Mouse (Mus musculus) bone marrow macrophage, adult 2 months (primary cell): ENCODE results near the gene Grm4. TPM values are rescaled to one million over a fixed set of nuclear protein-coding genes. Genes with fewer than 3 reads are reported as not detected.

Experiments
- H3K27ac ChIP-seq: 2 replicates; pipeline ENCODE4 v1.5.1; 2012; ENCODE audit warnings: low read depth, low read length; ENCODE audit not compliant: insufficient read depth
- H3K4me1 ChIP-seq: 2 replicates; pipeline ENCODE4 v1.6.1; 2012; ENCODE audit warnings: low read length; ENCODE audit not compliant: control insufficient read depth, insufficient read depth
- H3K4me3 ChIP-seq: 2 replicates; pipeline ENCODE4 v1.5.1; 2012; ENCODE audit warnings: mild to moderate bottlenecking, low read length, moderate library complexity; ENCODE audit not compliant: insufficient read depth
- CTCF ChIP-seq: IDR thresholded peaks from 2 replicates; pipeline ENCODE4 v1.5.1; 2012; ENCODE audit warnings: low read depth, mild to moderate bottlenecking, low read length, moderate library complexity
- POLR2A ChIP-seq: IDR thresholded peaks from 2 replicates; pipeline ENCODE4 v1.6.1; 2012; ENCODE audit warnings: mild to moderate bottlenecking, low read depth, low read length, borderline replicate concordance
- polyA plus RNA-seq: library from polyadenylated mRNA; stranded (reverse); fragments of >200 nt; gene quantifications from 2 replicates; pipeline ENCODE4 v1.2.4, GENCODE M21; 2012; ENCODE audit not compliant: missing spikeins, insufficient read depth, insufficient read length

Gene Grm4
- polyA plus RNA-seq, 1 experiment, result not detected

- TF ChIP-seq POLR2A (no peak), CTCF (no peak)
- Histone ChIP-seq H3K4me3 (no peak overlapping the region), H3K27ac (no peak overlapping the region), H3K4me1 (no peaks in the 10 kb centered on the region)
Measured at GRCm38 (mm10) chr17:27507591-27507945, 13.6 kb downstream of the Grm4 start.

GRCm38 (mm10) chr17:27506871-27507590 lies 14.2 kb downstream of the Grm4 start:
- Histone ChIP-seq H3K4me1 (no peaks in the 10 kb centered on the region), H3K27ac (no peak overlapping the region), H3K4me3 (no peak overlapping the region)
- TF ChIP-seq POLR2A, result no peak
- TF ChIP-seq CTCF, result no peak

- no peak overlapping the region for H3K27ac ChIP-seq
- no peak overlapping the region for H3K4me3 ChIP-seq
- no peak for TF ChIP-seq CTCF
- no peak for TF ChIP-seq POLR2A
- H3K4me1 ChIP-seq, result 0 out of 2 replicates have a peak, but pooled peaks cover under 1% of the 10 kb centered on the region
Measured at GRCm38 (mm10) chr17:27506362-27506761, 14.8 kb downstream of the Grm4 start.

GRCm38 (mm10) chr17:27505221-27505881 lies 15.9 kb downstream of the Grm4 start:
- Histone ChIP-seq H3K27ac (no peak overlapping the region), H3K4me1 (0 out of 2 replicates have a peak, but pooled peaks cover 4% of the 10 kb centered on the region), H3K4me3 (no peak overlapping the region)
- no peak for TF ChIP-seq POLR2A
- no peak for TF ChIP-seq CTCF

- no peak overlapping the region for H3K27ac ChIP-seq
- 0 out of 2 replicates have a peak, but pooled peaks cover 4% of the 10 kb centered on the region for H3K4me1 ChIP-seq
- H3K4me3 ChIP-seq, result no peak overlapping the region
- TF ChIP-seq CTCF (no peak), POLR2A (no peak)
Measured at GRCm38 (mm10) chr17:27503869-27504268, 17.3 kb downstream of the Grm4 start.

GRCm38 (mm10) chr17:27502736-27503445 lies 18.3 kb downstream of the Grm4 start:
- Histone ChIP-seq H3K4me1 (0 out of 2 replicates have a peak, but pooled peaks cover 4% of the 10 kb centered on the region), H3K4me3 (no peak overlapping the region), H3K27ac (no peak overlapping the region)
- TF ChIP-seq CTCF, result no peak
- no peak for TF ChIP-seq POLR2A

- TF ChIP-seq CTCF, result no peak
- no peak for TF ChIP-seq POLR2A
- 0 out of 2 replicates have a peak, but pooled peaks cover 4% of the 10 kb centered on the region for H3K4me1 ChIP-seq
- H3K27ac ChIP-seq, result no peak overlapping the region
- H3K4me3 ChIP-seq, result no peak overlapping the region
Measured at GRCm38 (mm10) chr17:27502288-27502687, 18.9 kb downstream of the Grm4 start.

GRCm38 (mm10) chr17:27501331-27502251 lies 19.6 kb downstream of the Grm4 start:
- TF ChIP-seq CTCF (no peak), POLR2A (no peak)
- Histone ChIP-seq H3K4me3 (no peak overlapping the region), H3K4me1 (0 out of 2 replicates have a peak, but pooled peaks cover 4% of the 10 kb centered on the region), H3K27ac (no peak overlapping the region)

- H3K4me3 ChIP-seq, result no peak overlapping the region
- TF ChIP-seq CTCF, result no peak
- TF ChIP-seq POLR2A, result no peak
Measured at GRCm38 (mm10) chr17:27500811-27501210, 20.4 kb downstream of the Grm4 start.

More at GRCm38 (mm10) chr17:27500811-27501210, 20.4 kb downstream of the Grm4 start:
- Histone ChIP-seq H3K4me1 (0 out of 2 replicates have a peak, but pooled peaks cover 4% of the 10 kb centered on the region), H3K27ac (no peak overlapping the region)
